Mouse (Mus musculus) left cerebral cortex, postnatal 4 days (tissue): ENCODE measurements around the gene Heatr3. TPM values are rescaled to one million over a fixed set of nuclear protein-coding genes. Genes with fewer than 3 reads are reported as not detected.

Experiments used
- DNase-seq: peaks from one replicate; pipeline ENCODE4 v3.0.0-alpha.2; 2022
- intact Hi-C: fragments of 180-260 bp; cut with DNase I; formaldehyde crosslinking; loops from one replicate; pipeline ENCODE4 v1.15.1; 2025
- total RNA-seq, 2 experiments: library from RNA; stranded (reverse); gene quantifications; 2 replicates each; pipeline ENCODE4 v1.2.3; 2021

Heatr3 gene
- total RNA-seq: 10 to 100 TPM; 34.3 to 34.9 TPM

- peak; percentile 96 for DNase-seq
- intact Hi-C loops: no loop called here
These were observed at the start of gene Heatr3 for GRCm38 (mm10) chr8:88137748-88138484. TSS of gene Heatr3 (plus strand) at chr8:88137855.

- DNase-seq: no peak
- intact Hi-C loops: no loop called here
These were observed 49.6 kb upstream of the Heatr3 start for GRCm38 (mm10) chr8:88088006-88088405.

- DNase-seq: no peak
- intact Hi-C loops: no loop called here
These were observed 46.0 kb upstream of the Heatr3 start for GRCm38 (mm10) chr8:88091661-88092060.

- no peak for DNase-seq
- intact Hi-C loops: no loop called here
These were observed 44.3 kb upstream of the Heatr3 start for GRCm38 (mm10) chr8:88093367-88093766.

- DNase-seq: no peak
- intact Hi-C loops: no loop called here
These were observed 38.8 kb upstream of the Heatr3 start for GRCm38 (mm10) chr8:88098856-88099255.

GRCm38 (mm10) chr8:88099526-88099925, 38.1 kb upstream of the Heatr3 start:
- DNase-seq: peak; percentile 48
- intact Hi-C loops: no loop called here

GRCm38 (mm10) chr8:88109241-88109640, 28.4 kb upstream of the Heatr3 start:
- intact Hi-C loops: loop anchor here (10.0 kb wide), 1 partner anchor 514 kb away; no protein-coding TSS in a partner anchor
- DNase-seq: peak; percentile 6

- peak; percentile 91 for DNase-seq
- intact Hi-C loops: no loop called here
These were observed 19.1 kb upstream of the Heatr3 start, which contains the start of gene Cnep1r1 for GRCm38 (mm10) chr8:88118456-88119036. TSS of gene Cnep1r1 (plus strand) at chr8:88118769.

- intact Hi-C loops: no loop called here
- no peak for DNase-seq
These were observed 18.6 kb upstream of the Heatr3 start for GRCm38 (mm10) chr8:88119076-88119475.

GRCm38 (mm10) chr8:88124850-88125249, 12.8 kb upstream of the Heatr3 start:
- DNase-seq: no peak
- intact Hi-C loops: no loop called here

GRCm38 (mm10) chr8:88129397-88129796, 8.3 kb upstream of the Heatr3 start:
- intact Hi-C loops: no loop called here
- no peak for DNase-seq

- DNase-seq: no peak
- intact Hi-C loops: no loop called here
These were observed 6.8 kb upstream of the Heatr3 start for GRCm38 (mm10) chr8:88130754-88131317.

GRCm38 (mm10) chr8:88139256-88139655, 1.6 kb downstream of the Heatr3 start:
- intact Hi-C loops: no loop called here

GRCm38 (mm10) chr8:88141629-88142028, 4.0 kb downstream of the Heatr3 start:
- intact Hi-C loops: loop anchor here (10.0 kb wide), 1 partner anchor 193 kb away; no protein-coding TSS in a partner anchor
- no peak for DNase-seq

More at GRCm38 (mm10) chr8:88139256-88139655, 1.6 kb downstream of the Heatr3 start:
- DNase-seq: no peak

GRCm38 (mm10) chr8:88144041-88144440, 6.4 kb downstream of the Heatr3 start:
- DNase-seq: no peak

GRCm38 (mm10) chr8:88150910-88151371, 13.3 kb downstream of the Heatr3 start:
- intact Hi-C loops: no loop called here
- DNase-seq: no peak

More at GRCm38 (mm10) chr8:88144041-88144440, 6.4 kb downstream of the Heatr3 start:
- intact Hi-C loops: loop anchor here (10.0 kb wide), 1 partner anchor 191 kb away; no protein-coding TSS in a partner anchor

GRCm38 (mm10) chr8:88160237-88160995, 22.8 kb downstream of the Heatr3 start:
- DNase-seq: no peak
- intact Hi-C loops: no loop called here

- intact Hi-C loops: no loop called here
- DNase-seq: peak; percentile 68
These were observed 23.8 kb downstream of the Heatr3 start for GRCm38 (mm10) chr8:88161439-88161838.

GRCm38 (mm10) chr8:88175264-88175663, 37.6 kb downstream of the Heatr3 start:
- intact Hi-C loops: no loop called here
- no peak for DNase-seq

- intact Hi-C loops: no loop called here
- DNase-seq: no peak
These were observed 39.6 kb downstream of the Heatr3 start for GRCm38 (mm10) chr8:88177291-88177690.

- no peak for DNase-seq
- intact Hi-C loops: no loop called here
These were observed 45.5 kb downstream of the Heatr3 start for GRCm38 (mm10) chr8:88183121-88183520.
